Mouse (Mus musculus) left cerebral cortex, postnatal 14 days (tissue): ENCODE data around the gene Ext2. TPM values are rescaled to one million over a fixed set of nuclear protein-coding genes. Genes with fewer than 3 reads are reported as not detected.

Experiments
- DNase-seq, 2 experiments: peaks; one replicate each; pipeline ENCODE4 v3.0.0; 2021 to 2022; ENCODE audit warnings: low spot score in 2 of 2, mixed read lengths in 1 of 2
- intact Hi-C: fragments of 180-260 bp; cut with DNase I; formaldehyde crosslinking; loops from one replicate; pipeline ENCODE4 v1.15.1; 2025
- total RNA-seq, 2 experiments: library from RNA; stranded (reverse); gene quantifications; 2 replicates each; pipeline ENCODE4 v1.2.3; 2021

The Ext2 gene
- total RNA-seq, 2 experiments from 2014 or later: 53.6 to 55.7 TPM

GRCm38 (mm10) chr2:93809931-93810330, 12.4 kb downstream of the Ext2 start:
- intact Hi-C loops: loop anchor here (10.0 kb wide), 1 partner anchor 335 kb away; no protein-coding TSS in a partner anchor
- peak in 1 of 2 experiments; percentile 46 for DNase-seq

- intact Hi-C loops: no loop called here
- DNase-seq: no peak
These were observed 14.3 kb downstream of the Ext2 start for GRCm38 (mm10) chr2:93808071-93808470.

DNA sequence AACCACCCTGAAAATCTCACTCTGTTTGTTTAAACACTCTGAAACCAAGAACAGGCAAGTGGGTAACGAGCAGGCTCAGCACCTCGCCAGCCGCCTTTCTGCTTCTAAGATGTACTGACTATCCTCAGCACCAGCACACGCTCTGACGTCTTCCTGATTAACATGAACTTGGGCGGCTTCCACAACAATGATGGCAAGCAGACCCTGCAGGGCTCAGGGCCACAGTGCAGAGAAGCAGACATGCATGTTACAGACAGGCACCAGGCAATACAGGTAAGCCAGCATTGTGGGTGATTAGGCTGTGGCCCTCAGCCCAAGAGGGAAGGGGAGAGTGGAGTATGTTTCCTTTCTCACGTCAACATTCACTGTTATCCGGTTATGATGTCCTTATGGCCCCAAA, 14.9 kb downstream of the Ext2 start:
- no peak for DNase-seq

GRCm38 (mm10) chr2:93806487-93807201, 15.7 kb downstream of the Ext2 start:
- intact Hi-C loops: no loop called here
- no peak for DNase-seq

More for the DNA sequence above, 14.9 kb downstream of the Ext2 start:
- intact Hi-C loops: no loop called here

DNA sequence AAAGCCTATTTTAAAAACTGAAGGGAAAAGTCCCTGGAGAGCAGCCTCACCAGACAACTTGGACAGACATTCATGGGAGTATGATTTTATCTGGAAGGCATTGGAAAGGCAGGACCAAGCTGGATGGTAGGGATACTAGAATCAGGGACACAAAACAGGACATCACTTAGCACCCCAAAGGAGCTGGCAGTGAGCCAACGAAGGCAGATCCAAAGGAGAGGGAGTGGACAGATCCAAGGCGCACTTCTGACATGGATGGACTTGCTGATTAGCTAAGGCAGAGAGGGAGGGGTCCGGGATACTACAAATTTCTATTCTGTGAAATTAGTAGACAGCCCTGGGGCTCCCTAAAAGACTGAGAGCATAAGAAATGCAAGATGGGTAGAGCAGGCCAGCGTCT, 16.8 kb downstream of the Ext2 start:
- DNase-seq: no peak
- intact Hi-C loops: no loop called here

GRCm38 (mm10) chr2:93805066-93805465, 17.3 kb downstream of the Ext2 start:
- intact Hi-C loops: no loop called here
- DNase-seq: no peak

DNA sequence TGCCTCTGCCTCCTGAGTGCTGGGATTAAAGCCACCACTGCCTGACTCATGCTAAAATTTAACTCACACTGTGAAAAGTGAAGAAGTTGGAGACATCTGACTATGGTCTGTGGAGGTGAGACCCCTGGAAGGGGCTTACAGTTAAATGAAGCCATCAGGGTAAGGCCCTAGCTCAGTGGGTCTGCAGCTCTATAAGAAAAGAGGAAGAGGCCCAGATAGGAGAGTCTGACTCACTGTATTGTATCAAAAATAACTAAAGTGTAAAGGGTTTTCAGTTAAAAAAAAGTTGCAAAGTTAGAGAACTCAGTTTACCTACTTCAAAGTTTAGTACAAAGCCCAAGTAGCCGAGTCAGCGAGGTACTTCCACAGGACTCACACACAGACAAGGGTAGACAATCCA, 19.4 kb downstream of the Ext2 start:
- no peak for DNase-seq
- intact Hi-C loops: no loop called here

- DNase-seq: no peak
- intact Hi-C loops: no loop called here
These were observed 21.3 kb downstream of the Ext2 start for GRCm38 (mm10) chr2:93801097-93801496.

DNA sequence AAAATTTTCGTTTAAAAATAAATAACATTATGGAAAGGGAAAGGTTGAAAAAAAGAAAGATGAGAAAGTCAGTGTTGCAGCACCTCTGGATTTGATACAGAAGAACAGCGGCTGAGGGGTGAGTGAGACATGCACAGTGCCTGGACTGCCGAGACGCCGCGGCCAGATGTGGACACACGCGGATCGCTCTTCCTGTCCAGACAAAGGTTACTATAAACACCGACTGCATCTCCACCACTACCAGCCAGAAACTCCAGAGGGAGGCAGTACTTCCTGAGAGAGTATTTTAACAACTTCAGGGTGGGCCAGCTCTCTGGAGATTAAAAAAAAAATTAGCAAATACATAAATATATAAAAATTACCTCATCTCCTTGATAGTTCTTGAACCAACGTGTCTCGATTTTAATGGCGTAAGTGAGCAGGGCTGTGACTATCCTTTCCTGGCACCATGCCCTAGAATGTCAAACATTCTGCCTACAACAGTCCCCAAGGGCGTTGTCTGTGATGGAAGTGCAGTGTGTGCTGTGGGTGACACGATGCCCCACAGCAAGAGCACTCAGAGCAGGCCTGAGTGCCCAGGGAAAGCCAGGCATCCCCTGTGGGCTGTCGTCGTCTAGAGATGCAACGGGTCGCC, 25.1 kb downstream of the Ext2 start:
- DNase-seq: no peak
- intact Hi-C loops: no loop called here

GRCm38 (mm10) chr2:93794375-93794774, 28.0 kb downstream of the Ext2 start:
- DNase-seq: no peak
- intact Hi-C loops: no loop called here

DNA sequence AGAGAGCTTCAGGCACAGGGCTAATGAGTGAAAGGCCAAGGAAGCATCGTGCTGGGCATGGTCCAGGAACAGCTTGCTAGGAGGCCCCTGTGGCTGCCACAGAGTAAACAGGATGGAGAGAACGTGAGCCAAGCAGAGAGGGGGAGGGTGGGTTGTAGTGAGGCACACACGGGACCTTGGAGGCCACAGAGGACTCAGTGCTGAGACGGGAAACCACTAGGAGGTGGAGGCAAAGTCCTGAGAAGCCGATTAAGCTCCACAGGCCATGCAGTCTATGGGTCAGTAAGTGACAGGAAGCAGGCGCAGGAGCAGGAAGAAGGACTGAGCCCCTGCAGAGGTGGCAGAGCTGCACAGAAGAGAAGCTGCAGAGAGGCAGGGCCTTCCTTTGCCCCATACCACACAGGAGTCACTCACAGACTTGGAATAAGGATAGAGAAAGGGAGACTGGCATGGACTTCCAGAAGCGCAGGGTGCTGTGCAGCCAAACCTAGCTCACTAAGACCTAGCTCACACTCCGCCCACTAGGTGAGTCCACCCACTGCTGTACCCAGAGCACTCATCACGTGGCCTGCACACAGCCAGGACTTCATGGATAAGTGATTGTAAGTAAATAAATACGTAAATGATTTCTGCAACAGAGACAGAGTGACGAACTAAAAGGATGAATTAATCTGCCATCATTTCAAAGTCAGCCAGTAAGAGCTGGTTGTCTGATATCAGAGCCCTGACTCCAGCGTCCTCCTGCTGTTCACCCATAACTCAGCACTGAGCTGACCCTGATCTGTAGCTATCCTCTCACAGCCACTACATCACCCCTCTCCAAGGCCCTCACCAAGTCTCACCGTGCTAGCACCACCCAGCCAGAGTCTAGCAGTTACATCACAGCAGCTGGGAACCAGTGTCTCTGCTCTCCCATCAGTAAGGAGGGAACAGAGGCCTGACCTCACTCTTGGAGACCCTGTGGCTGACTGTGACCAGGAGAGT, 30.6 kb downstream of the Ext2 start:
- intact Hi-C loops: no loop called here
- DNase-seq: peak in 1 of 2 experiments; percentile 53

DNA sequence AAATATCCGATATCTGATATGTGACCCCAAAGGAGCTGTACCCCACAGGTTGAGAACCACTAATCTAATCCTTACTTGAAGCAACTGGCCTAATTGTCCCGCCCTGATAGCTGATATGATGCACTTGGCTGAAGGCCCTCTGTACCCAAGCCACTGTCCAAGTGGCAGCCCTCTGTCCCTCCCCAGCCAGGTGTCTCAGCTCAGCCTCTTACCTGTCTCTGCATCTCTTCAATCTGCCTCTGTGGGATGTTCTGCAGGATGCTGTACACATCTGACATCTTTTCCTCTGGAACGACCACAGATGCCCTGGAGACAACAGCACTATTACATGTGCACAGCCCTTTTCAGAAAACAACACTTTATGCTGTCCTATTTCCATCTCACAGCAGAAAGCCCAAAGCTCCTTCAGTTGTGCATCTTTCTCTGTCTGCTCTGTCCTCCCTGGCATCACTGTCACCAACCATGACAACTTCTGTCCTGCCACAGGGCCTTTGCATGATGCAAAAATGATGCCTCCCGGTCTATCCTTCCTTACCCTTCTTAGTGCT, 31.5 kb downstream of the Ext2 start:
- intact Hi-C loops: no loop called here
- DNase-seq: no peak

DNA sequence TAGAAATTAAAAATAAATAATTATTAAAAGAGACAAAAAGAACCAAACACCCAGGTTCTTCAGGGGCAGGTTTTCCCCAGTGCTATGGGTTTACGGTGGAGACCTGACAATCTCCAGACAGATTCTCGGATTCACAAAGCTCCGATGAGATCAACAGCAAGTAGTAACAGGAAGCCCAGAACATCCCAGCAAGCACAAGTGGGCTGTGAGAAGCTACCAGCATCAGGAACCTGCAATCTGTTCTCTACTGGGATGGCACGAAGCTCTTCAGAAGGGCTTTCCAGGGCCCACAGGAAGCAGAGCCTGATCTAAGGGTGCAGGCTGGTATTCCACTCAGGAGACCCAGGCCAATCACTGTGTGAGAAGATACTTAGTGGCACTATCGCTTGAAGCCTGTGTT, 33.8 kb downstream of the Ext2 start:
- intact Hi-C loops: loop anchor here (10.0 kb wide), 1 partner anchor 124 kb away; no protein-coding TSS in a partner anchor

DNA sequence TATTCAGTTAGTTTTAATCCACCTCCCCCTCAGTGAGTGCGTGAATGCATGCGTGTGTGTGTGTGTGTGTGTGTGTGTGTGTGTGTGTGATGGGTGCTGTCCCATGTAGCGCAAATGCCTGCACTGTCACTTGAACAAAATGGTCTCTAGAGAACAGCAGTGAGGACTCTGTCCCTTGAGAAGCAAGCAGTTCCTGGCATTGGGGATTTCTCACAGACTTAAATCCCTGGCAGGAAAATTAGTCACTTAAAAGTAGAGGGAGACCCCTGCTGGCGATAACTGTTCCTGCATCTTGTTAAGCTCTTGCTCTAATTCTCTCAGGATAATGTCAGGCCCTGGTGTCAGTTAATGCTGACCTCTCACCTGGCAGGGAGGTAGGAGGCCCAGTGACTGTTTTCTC, 36.2 kb downstream of the Ext2 start:
- intact Hi-C loops: loop anchor here (2.0 to 10.0 kb wide), 2 partner anchors 121 to 311 kb away; no protein-coding TSS in a partner anchor
- peak; percentile 91 to 92 for DNase-seq

More for the DNA sequence above, 33.8 kb downstream of the Ext2 start:
- no peak for DNase-seq

- no peak for DNase-seq
- intact Hi-C loops: loop anchor here (10.0 kb wide), 1 partner anchor 121 kb away; no protein-coding TSS in a partner anchor
These were observed 37.0 kb downstream of the Ext2 start for GRCm38 (mm10) chr2:93785432-93785798.

DNA sequence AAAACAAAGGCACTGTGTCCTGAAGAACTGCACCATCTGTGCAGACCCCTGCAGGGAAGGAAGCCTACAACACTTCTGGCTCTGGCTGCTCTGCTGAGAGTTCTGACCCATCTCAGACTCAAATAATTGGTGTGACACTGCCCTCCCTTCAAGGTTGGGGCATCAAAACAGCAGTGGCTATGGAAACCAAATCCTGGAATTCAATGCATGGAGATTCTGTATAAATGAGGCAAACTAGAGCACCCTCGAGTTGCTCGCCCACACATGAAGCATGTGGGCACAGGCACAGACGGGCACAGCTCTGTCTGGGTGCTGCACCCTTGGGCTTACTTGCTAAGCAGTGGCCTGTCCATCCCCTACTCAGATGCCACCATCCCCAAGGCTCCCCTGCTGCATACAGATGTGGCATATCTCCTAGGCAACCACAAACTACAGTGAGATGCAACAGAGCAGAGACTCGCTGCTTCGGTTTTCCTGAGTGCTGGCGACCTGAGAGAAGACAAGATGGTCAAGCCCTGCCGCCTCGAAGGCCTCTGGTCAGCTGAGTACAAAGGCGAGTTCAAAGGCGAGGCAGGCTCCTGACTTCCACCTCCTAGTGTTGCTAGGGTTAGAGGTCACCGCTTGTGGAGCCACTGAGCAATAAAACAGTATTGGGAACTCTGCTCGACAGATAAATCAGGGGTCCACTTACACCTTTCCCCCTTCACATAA, 37.5 kb downstream of the Ext2 start:
- DNase-seq: peak in 1 of 2 experiments; percentile 28
- intact Hi-C loops: loop anchor here (10.0 kb wide), 1 partner anchor 120 kb away; no protein-coding TSS in a partner anchor

- DNase-seq: no peak
- intact Hi-C loops: loop anchor here (10.0 kb wide), 1 partner anchor 119 kb away; no protein-coding TSS in a partner anchor
These were observed 38.3 kb downstream of the Ext2 start for GRCm38 (mm10) chr2:93783926-93784539.

- intact Hi-C loops: loop anchor here (10.0 kb wide), 1 partner anchor 118 kb away; no protein-coding TSS in a partner anchor
- DNase-seq: no peak
These were observed 39.7 kb downstream of the Ext2 start for GRCm38 (mm10) chr2:93782682-93783081.
